Mouse (Mus musculus): ENCODE results near the gene Gm9844.
"Not testable (repeated sequence)": the region's sequence is repeated elsewhere in the genome, so short reads cannot be mapped to it uniquely, and the experiment has no call there.

- not testable (repeated sequence) for TF ChIP-seq EP300, CTCF (IDR thresholded peaks at IDR 0.05)
Measured at GRCm38 (mm10) chr7:24895749-24896148, 33.7 kb downstream of the Gm9844 start.
